Mouse (Mus musculus) C2C12 (cell line): ENCODE data around the gene Cdh16.

ENCODE experiments used
- CTCF ChIP-seq: IDR thresholded peaks from one replicate; pipeline ENCODE4 v1.5.1; 2011; ENCODE audit not compliant: control insufficient read depth, insufficient read depth, insufficient read length
- MYOG ChIP-seq: IDR thresholded peaks from one replicate; pipeline ENCODE4 v1.6.1; 2011; ENCODE audit not compliant: control insufficient read depth, insufficient read length; ENCODE audit errors: extremely low read depth

DNA sequence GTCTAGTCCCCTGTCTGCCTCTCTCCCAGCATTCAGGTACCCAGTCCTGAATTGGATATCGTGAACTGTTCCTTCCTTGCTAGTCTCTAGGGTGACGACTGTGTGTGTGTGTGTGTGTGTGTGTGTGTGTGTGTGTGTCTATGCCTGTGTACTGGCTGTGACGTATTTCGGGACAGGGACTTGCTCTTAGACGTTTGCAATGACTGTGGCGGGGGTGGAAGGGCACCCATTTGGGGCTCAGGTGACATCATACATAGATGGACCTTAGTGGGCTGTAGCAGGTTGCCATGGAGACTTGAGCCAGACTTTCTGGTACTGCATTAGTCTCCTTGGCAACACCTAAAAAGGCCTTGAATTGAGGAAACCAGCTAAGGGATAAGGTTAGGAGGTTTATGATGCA is 8.3 kb upstream of the Cdh16 start:
- TF ChIP-seq CTCF: no peak
- no peak for TF ChIP-seq MYOG
